8 mouse cellular contexts compared by ENCODE assay signal in the genomic region with DNA sequence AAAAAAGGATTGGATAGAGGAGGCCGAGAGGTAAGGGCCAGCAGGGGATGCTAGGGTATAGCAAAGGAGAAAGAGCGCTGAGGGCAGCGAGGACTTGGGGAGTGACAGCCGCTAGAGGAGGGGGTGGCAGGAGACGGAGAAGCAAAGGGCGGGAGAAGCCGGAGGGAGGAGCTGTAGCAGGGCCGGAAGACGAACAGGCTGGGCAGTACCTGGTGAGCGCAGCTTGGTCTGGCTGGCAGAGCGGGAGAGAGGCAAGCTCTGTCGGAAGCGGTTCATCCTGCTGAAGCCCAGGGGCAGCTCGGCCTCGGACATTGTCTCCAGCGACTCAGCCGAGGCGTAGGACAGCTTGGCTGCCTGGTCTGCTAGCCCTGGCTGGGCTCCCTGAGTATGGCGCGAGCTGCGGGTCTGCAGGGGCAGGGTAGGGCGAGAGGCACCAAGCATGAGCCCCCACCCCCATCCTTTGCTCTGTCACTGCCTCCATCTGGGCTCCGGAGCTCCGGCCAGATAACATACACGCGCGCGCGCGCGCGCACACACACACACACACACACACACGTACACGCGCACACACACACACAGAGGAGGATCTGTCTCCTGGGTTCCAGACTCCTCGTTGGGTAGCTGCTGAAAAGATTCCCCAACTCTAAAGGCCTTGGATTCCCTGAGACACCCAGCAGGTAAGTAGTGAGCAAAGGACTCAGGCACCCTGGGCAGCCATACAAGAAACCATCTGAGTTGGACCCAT. TPM values are rescaled to one million over a fixed set of nuclear protein-coding genes. Genes with fewer than 3 reads are reported as not detected.
DNase-seq lines count a peak whose midpoint lies in the region; ATAC-seq and TF ChIP-seq lines count a peak whose summit lies in the region.

No protein-coding gene starts in this region.

- H3K9me3 ChIP-seq in hindbrain, embryonic 10.5 days: no peaks in the 10 kb centered on the region
- no peaks in the 10 kb centered on the region for H3K9me3 ChIP-seq in liver, embryonic 14.5 days (ENCODE audit: control insufficient read depth, low read length)

- no peak for TF ChIP-seq EP300 in liver, embryonic 14.5 days (IDR thresholded peaks at IDR 0.05; ENCODE audit: low read depth)

- H3K27ac ChIP-seq in hindbrain, embryonic 10.5 days: peak overlapping the region; percentile 60
- no peak overlapping the region for H3K27ac ChIP-seq in liver, embryonic 14.5 days

- ATAC-seq in liver, embryonic 14.5 days (ENCODE audit: insufficient read depth): no peak

- 0 out of 2 replicates have a peak, but pooled peaks cover 5% of the 10 kb centered on the region for H3K36me3 ChIP-seq in hindbrain, embryonic 10.5 days
- H3K36me3 ChIP-seq in liver, embryonic 14.5 days (replicated peaks; ENCODE audit: control insufficient read depth, insufficient read depth, low read depth): no peaks in the 10 kb centered on the region

- no peak for TF ChIP-seq CTCF in liver, embryonic 14.5 days (IDR thresholded peaks at IDR 0.05; ENCODE audit: low read depth)

- H3K4me3 ChIP-seq in hindbrain, embryonic 10.5 days: peak overlapping the region; percentile 57
- H3K4me3 ChIP-seq in liver, embryonic 14.5 days (ENCODE audit: insufficient read depth in 1 of 2, low read depth in 2 of 2, low read length in 2 of 2): peak overlapping the region in 1 of 2 experiments; percentile 13; a peak in 1 of 4 replicates

- peak overlapping the region; percentile 13; the same call in 1 of the 2 replicates for H3K4me2 ChIP-seq in liver, embryonic 14.5 days (ENCODE audit: low read depth)

- peak; percentile 56 for DNase-seq in adrenal gland, postnatal 14 days
- no peak for DNase-seq in adrenal gland, adult 2 months
- peak; percentile 8 for DNase-seq in thymus, postnatal 25 days
- no peak for DNase-seq in thymus, postnatal 10 days (ENCODE audit: low spot score in 2 of 2)
- peak; percentile 70 for DNase-seq in hindbrain, embryonic 10.5 days (ENCODE audit: low spot score)
- DNase-seq in liver, embryonic 14.5 days (ENCODE audit: low read depth in 3 of 3, low spot score in 3 of 3): no peak
- DNase-seq in gastrocnemius, postnatal 10 days: no peak
- DNase-seq in spleen, postnatal 10 days (ENCODE audit: low spot score in 2 of 2): no peak

- no peak overlapping the region for H3K9ac ChIP-seq in liver, embryonic 14.5 days (replicated peaks)

- 2% methylated on average over 36 of the region's 36 CpGs for WGBS in hindbrain, embryonic 10.5 days
- 1% methylated on average over 36 of the region's 36 CpGs for WGBS in liver, embryonic 14.5 days (ENCODE audit: insufficient replicate concordance)

- peaks cover 78% of the 10 kb centered on the region for H3K4me1 ChIP-seq in hindbrain, embryonic 10.5 days (replicated peaks)
- 0 out of 4 replicates have a peak, but pooled peaks cover 0 to 2% of the 10 kb centered on the region in 2 experiments for H3K4me1 ChIP-seq in liver, embryonic 14.5 days (replicated peaks; ENCODE audit: control insufficient read depth in 2 of 2, insufficient read depth in 2 of 2, low read length in 1 of 2)

- H3K27me3 ChIP-seq in hindbrain, embryonic 10.5 days (ENCODE audit: insufficient read depth, poor library complexity, severe bottlenecking): peaks cover 97% of the 10 kb centered on the region
- peaks cover 66% of the 10 kb centered on the region for H3K27me3 ChIP-seq in liver, embryonic 14.5 days (ENCODE audit: control insufficient read depth, insufficient read depth, low read length)

RNA-seq across cellular contexts. Expression of a gene that starts 36.9 kb away (rescaled TPM):
- not detected in 2 replicates for total RNA-seq in adrenal gland, postnatal 14 days (2021)
- total RNA-seq in adrenal gland, adult 2 months (2021): under 1 TPM in 1 of 2 experiments, not detected in 1; 0.59 TPM
- polyA plus RNA-seq in adrenal gland, adult 2 months (2012; rRNA removed): 0.07 and 0.09 TPM in 2 replicates
- polyA plus RNA-seq in hindbrain, embryonic 10.5 days (2016; fragmentation: Nextera tagmentation; extraction: Ambion mirVana): 0.59 and 0.66 TPM in 2 replicates
- 0.02 TPM in 1 of 2 replicates, not detected in the other for polyA plus RNA-seq in liver, embryonic 14.5 days (2012; rRNA removed)
- not detected in 2 replicates for polyA plus RNA-seq in liver, embryonic 14.5 days (2014; fragmentation: Nextera tagmentation; extraction: Ambion mirVana)
- not detected for total RNA-seq in gastrocnemius, postnatal 10 days (2021)

RNA-seq across cellular contexts. Expression of a gene that starts 39.0 kb away (rescaled TPM):
- total RNA-seq in adrenal gland, postnatal 14 days (2021): 9.2 and 10.1 TPM in 2 replicates
- 10 to 100 TPM; 11.2 to 13.9 TPM for total RNA-seq in adrenal gland, adult 2 months (2021)
- polyA plus RNA-seq in adrenal gland, adult 2 months (2012; rRNA removed): 13.8 and 17.9 TPM in 2 replicates
- 0.76 and 1.8 TPM in 2 replicates for polyA plus RNA-seq in hindbrain, embryonic 10.5 days (2016; fragmentation: Nextera tagmentation; extraction: Ambion mirVana)
- polyA plus RNA-seq in liver, embryonic 14.5 days (2012; rRNA removed): 0.04 and 0.06 TPM in 2 replicates
- polyA plus RNA-seq in liver, embryonic 14.5 days (2014; fragmentation: Nextera tagmentation; extraction: Ambion mirVana): not detected in 2 replicates
- 1 to 10 TPM; 1.1 to 1.4 TPM for total RNA-seq in gastrocnemius, postnatal 10 days (2021)

Comparison
In these comparisons a context has a peak if more than half of its experiments do, and no peak if none do; other contexts are left out.
1. DNase-seq: peak in adrenal gland, postnatal 14 days (single experiment), thymus, postnatal 25 days (single experiment) and hindbrain, embryonic 10.5 days (single experiment); none in adrenal gland, adult 2 months (single experiment), thymus, postnatal 10 days (0 of 2), liver, embryonic 14.5 days (0 of 3), gastrocnemius, postnatal 10 days (single experiment) and spleen, postnatal 10 days (0 of 2).